Mouse (Mus musculus): Measurements from ENCODE around the gene Nenf.

DNA sequence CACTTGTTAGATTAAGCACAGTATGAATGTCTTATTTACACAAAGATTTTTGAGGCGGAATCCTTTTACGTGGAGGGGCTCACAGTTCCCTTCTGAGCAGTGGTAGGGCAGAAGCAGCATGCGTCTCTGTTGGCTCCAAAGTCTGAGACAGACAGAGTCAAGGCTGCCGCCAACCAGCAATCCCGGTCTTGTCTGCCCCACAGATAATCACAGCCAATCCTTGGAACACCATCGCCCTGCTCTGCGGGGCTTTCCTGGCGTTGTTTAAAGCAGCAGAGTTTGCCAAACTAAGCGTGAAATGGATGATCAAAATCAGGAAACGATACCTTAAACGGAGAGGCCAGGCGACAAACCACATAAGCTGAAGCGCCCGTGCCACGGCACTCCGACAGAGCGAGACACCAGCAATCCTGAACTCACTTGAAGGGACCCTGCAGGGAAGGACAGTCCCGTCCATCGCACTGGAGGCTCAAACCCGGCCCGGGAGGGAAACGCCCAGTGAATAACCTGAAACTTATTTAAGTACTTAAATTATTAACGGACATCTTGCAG is 31.6 kb upstream of the Nenf start:
- TF ChIP-seq ZNF384 (IDR thresholded peaks at IDR 0.05; ENCODE audit: low read depth, low read length) (no peak), ZC3H11A (IDR thresholded peaks at IDR 0.05; ENCODE audit: borderline replicate concordance, low read depth, low read length) (no peak), HCFC1 (IDR thresholded peaks at IDR 0.05; ENCODE audit: borderline replicate concordance, insufficient read depth, low read length) (no peak), CHD2 (IDR thresholded peaks at IDR 0.05; ENCODE audit: low read depth, low read length) (no peak), MAFK (IDR thresholded peaks at IDR 0.05; ENCODE audit: insufficient read depth, low read depth, low read length) (no peak)

All from ES-E14 (cell line).